Mouse (Mus musculus) limb, embryonic 13.5 days (tissue): ENCODE measurements at regions not wholly inside any gene's neighbourhood (a gene's known extent, or its start where the extent isn't known, plus 50 kb on each side); places are given as distances from the start of the nearest gene placed in this dataset.
"Not testable (repeated sequence)": the region's sequence is repeated elsewhere in the genome, so short reads cannot be mapped to it uniquely, and the experiment has no call there.

Experiments used
- ATAC-seq: fragments of 200-750 bp; cut with Nextera tagmentation; 2 replicates; pipeline ENCODE4 v1.8.0; 2017; ENCODE audit warnings: low read depth, moderate number of reproducible peaks, moderate TSS enrichment; ENCODE audit not compliant: low FRiP score
- H3K27ac ChIP-seq: fragments of 300-500 bp; sonication (generic); 2 replicates; pipeline ENCODE4 v1.5.1; 2015; ENCODE audit warnings: inconsistent platforms, mild to moderate bottlenecking, moderate library complexity
- H3K27me3 ChIP-seq: fragments of 300-500 bp; sonication (generic); 2 replicates; pipeline ENCODE4 v1.6.1; 2015; ENCODE audit warnings: mild to moderate bottlenecking, inconsistent platforms
- H3K36me3 ChIP-seq: fragments of 300-500 bp; sonication (generic); 2 replicates; pipeline ENCODE4 v1.6.1; 2015; ENCODE audit warnings: inconsistent platforms, mild to moderate bottlenecking, moderate library complexity
- H3K4me1 ChIP-seq: fragments of 300-500 bp; sonication (generic); 2 replicates; pipeline ENCODE4 v1.6.1; 2015; ENCODE audit warnings: inconsistent platforms
- H3K4me2 ChIP-seq: fragments of 300-500 bp; sonication (generic); replicated peaks from 2 replicates; pipeline ENCODE4 v1.6.1; 2015; ENCODE audit warnings: inconsistent platforms, mild to moderate bottlenecking, moderate library complexity
- H3K4me3 ChIP-seq: fragments of 300-500 bp; sonication (generic); 2 replicates; pipeline ENCODE4 v1.5.1; 2015; ENCODE audit warnings: moderate library complexity, mild to moderate bottlenecking, inconsistent platforms
- H3K9ac ChIP-seq: fragments of 300-500 bp; sonication (generic); 2 replicates; pipeline ENCODE4 v1.6.1; 2015; ENCODE audit warnings: mild to moderate bottlenecking, inconsistent platforms
- H3K9me3 ChIP-seq: fragments of 300-500 bp; sonication (generic); 2 replicates; pipeline ENCODE4 v1.6.1; 2016; ENCODE audit warnings: inconsistent platforms
- WGBS: fragments of 180-500 bp; shearing (Covaris S2); methylation state at CpG from one replicate; pipeline ENCODE4 v1.1.7; 2015; 5-methylcytosine and 5-hydroxymethylcytosine counted together

DNA sequence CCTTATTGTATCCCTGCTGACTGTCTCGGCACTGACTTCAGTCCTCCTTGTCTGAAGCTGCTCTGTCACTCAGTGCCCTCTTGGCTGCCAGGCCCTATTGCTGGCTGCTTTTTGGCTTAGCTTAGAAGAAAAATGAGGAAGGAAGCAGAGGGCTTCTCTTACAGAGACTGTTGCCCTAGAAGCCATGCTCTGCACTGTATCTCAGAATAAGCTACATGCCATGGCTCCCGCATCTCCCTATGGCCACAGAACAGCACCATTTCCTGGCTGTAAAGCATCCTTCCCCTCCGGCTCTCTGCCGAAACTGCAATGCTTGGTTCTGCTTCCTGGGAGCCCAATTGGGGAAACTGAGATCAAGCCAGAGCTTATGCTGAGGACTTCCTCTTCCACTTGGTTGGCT, 295.0 kb downstream of the 4933412E24Rik start:
- H3K27me3 ChIP-seq = no peaks in the 10 kb centered on the region
- no peaks in the 10 kb centered on the region for H3K4me1 ChIP-seq
- H3K9ac ChIP-seq = no peak overlapping the region
- H3K36me3 ChIP-seq = no peaks in the 10 kb centered on the region
- H3K4me3 ChIP-seq = no peak overlapping the region
- H3K27ac ChIP-seq = no peak overlapping the region
- WGBS = 90% methylated on average over 4 of the region's 4 CpGs
- no peaks in the 10 kb centered on the region for H3K9me3 ChIP-seq
- ATAC-seq = no peak
- H3K4me2 ChIP-seq = no peak overlapping the region

DNA sequence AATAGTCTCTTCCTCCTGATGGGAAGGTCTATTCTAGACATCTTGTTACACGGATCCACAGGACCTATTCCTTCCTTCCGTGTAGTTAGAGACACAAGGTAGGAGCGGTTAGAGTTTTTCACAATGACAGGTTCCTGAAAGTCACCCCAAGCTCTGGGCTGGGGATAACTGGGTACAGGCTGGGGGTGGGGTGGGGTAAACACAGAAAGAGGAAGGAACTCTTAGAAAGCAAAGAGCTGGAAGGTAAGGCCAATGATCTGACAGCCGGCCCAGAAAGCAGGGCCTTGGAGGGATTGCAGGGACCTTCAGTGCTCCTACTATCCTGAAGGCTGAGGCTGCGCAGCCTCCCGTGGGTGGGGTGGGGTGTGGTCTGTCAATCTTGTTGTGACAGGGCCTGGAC, 295.4 kb downstream of the 4933412E24Rik start:
- no peak overlapping the region for H3K4me2 ChIP-seq
- no peak overlapping the region for H3K9ac ChIP-seq
- H3K4me1 ChIP-seq = no peaks in the 10 kb centered on the region
- 82% methylated on average over 6 of the region's 6 CpGs for WGBS
- H3K9me3 ChIP-seq = no peaks in the 10 kb centered on the region
- ATAC-seq = no peak
- H3K36me3 ChIP-seq = no peaks in the 10 kb centered on the region
- H3K27ac ChIP-seq = no peak overlapping the region
- H3K27me3 ChIP-seq = no peaks in the 10 kb centered on the region
- no peak overlapping the region for H3K4me3 ChIP-seq

DNA sequence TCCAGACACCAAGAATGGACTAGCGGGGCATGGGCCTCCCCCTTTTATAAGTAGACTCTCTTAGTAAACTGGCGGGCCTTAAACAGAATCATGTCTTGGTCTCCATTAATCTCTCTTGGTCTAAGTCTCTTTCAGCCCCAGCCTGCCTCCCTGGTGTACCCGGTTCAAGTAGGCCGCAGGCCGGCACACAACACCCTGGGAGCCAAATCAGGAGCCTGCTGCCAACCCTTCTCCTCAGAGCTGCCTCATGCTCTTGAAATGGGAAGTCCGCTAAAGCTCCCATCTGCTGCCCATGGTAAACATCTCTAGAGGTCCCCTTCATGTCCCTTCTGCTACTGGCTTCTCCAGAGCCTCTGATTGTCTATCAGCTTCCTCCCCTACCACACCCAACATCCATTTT, 296.3 kb downstream of the 4933412E24Rik start:
- no peak overlapping the region for H3K4me3 ChIP-seq
- no peak overlapping the region for H3K4me2 ChIP-seq
- no peaks in the 10 kb centered on the region for H3K36me3 ChIP-seq
- H3K27me3 ChIP-seq = no peaks in the 10 kb centered on the region
- H3K9me3 ChIP-seq = no peaks in the 10 kb centered on the region
- no peak overlapping the region for H3K27ac ChIP-seq
- H3K4me1 ChIP-seq = no peaks in the 10 kb centered on the region
- ATAC-seq = no peak
- no peak overlapping the region for H3K9ac ChIP-seq
- 92% methylated on average over 6 of the region's 6 CpGs for WGBS

DNA sequence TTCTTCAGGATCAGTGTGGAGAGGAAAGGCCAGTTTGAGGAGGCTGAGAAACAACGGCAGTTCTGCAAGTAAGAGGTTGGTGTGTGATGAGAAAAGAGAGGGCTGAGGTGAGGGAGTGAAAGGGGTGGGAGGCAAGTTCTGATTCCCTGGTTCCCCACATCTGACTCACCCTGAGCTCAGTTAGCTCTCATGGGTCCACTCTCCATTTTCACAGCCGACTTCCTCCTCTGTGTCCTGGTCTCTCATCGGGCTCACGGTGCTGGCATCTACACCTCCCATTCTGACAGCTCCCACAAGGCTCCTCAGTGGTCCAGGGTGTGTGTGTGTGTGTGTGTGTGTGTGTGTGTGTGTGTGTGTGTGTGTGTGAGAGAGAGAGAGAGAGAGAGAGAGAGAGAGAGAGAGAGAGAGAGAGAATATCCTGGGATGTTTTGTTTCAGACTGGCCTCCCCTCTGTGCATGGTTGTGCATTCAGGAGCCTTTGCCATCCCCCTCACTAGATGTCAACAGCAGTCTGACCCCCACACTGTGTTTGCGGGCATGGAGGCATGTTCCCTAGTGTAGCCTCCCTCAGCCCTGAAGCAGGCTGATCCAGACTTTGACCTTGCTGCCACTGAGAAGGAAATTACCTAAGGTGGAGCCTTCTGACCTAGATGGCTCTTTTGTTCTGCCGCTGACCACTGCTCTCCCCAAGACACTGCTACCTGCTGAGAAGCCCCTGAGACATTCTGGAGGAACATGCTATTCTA, 296.9 kb downstream of the 4933412E24Rik start:
- H3K9me3 ChIP-seq, H3K4me2 ChIP-seq, H3K36me3 ChIP-seq, H3K4me1 ChIP-seq, H3K9ac ChIP-seq, H3K27ac ChIP-seq, ATAC-seq, H3K27me3 ChIP-seq, H3K4me3 ChIP-seq: not testable (repeated sequence)
- WGBS = 89% methylated on average over 6 of the region's 6 CpGs

DNA sequence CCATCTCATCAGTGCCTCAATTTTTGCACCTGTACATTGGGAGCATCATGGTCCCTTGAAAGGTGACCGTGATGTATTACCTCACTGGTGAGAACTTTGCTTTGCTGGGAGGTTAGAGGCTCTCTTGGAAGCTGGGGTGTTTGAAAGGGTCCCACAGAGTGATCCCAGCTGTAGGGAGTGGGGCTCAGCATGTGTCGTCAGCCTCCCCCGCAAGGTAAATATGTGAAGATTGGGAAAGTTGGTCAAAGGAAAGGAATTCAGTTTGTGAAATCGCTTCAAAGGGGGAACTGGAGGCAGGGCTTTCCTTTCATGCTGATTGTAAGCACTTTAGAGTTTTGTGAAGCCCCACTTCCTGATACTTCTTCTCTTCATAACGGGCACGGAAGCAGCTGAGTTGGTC, 299.5 kb downstream of the 4933412E24Rik start:
- Histone ChIP-seq H3K9ac (no peak overlapping the region), H3K27me3 (no peaks in the 10 kb centered on the region), H3K9me3 (no peaks in the 10 kb centered on the region), H3K4me2 (no peak overlapping the region), H3K4me3 (no peak overlapping the region), H3K36me3 (no peaks in the 10 kb centered on the region), H3K4me1 (peaks cover 10% of the 10 kb centered on the region), H3K27ac (no peak overlapping the region)
- 75% methylated on average over 6 of the region's 6 CpGs for WGBS
- no peak for ATAC-seq

DNA sequence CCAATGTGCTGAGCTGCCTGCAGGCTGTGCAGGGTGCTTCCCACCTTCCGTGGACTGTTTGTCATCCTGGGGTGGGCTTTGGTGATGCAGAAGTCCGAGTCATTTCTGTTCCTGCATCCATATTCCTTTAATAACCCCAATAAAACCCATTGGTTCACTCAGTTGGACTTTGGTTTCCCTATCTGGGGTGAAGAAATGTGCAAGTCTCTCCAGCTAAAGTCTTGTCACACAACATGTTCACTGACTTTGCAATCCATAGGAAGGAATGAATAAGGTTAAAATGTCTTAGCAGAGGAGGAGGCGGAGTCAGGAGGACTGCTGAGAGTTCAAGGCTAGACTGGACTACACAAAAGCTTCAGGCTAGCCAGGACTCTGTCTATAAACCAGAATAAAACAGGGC, 300.5 kb downstream of the 4933412E24Rik start:
- Histone ChIP-seq H3K4me3 (no peak overlapping the region), H3K9me3 (no peaks in the 10 kb centered on the region), H3K9ac (no peak overlapping the region), H3K27me3 (no peaks in the 10 kb centered on the region), H3K27ac (no peak overlapping the region), H3K36me3 (no peaks in the 10 kb centered on the region), H3K4me1 (peaks cover 10% of the 10 kb centered on the region), H3K4me2 (no peak overlapping the region)
- WGBS = 81% methylated on average over 3 of the region's 3 CpGs
- ATAC-seq = no peak

DNA sequence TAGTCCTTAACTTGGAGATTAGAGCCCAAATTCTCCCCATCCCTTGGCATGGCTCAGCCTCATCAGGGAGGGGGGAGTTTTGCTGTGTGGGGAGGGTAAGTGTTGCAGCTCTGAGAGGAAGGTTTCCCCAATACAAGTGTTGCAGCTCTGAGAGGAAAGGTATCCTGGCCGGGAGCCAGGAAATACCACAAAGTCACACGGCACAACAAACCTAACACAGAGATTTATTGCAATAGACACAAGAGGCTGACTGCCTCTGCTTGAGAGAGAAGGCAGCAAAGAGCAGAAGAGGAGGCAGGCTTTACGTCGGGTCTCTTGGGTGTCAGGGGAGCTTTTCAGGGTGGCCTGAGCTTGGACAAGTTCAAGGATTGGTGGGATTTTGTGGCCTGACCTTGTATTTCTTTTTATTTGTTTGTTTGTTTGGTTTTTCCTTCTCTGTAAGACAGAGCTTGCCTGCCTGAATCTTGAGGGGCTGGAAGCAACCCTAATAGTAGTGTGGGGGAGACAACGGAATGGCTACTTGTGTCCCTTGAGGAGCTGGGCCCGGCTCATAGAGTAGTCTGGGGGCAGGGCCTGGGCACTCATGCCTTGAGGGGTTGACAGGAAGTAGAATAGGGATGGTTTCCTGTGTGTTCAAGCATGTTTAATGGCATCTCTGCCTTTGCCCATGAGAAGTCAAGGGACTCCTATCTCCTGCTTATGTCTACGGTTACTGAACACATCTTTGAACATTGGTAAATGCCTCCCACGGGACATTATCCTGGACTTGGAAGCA, 302.3 kb downstream of the 4933412E24Rik start:
- Histone ChIP-seq H3K36me3 (no peaks in the 10 kb centered on the region), H3K27ac (no peak overlapping the region), H3K27me3 (no peaks in the 10 kb centered on the region), H3K9me3 (no peaks in the 10 kb centered on the region), H3K4me2 (no peak overlapping the region), H3K4me1 (peaks cover 10% of the 10 kb centered on the region), H3K4me3 (no peak overlapping the region), H3K9ac (no peak overlapping the region)
- no peak for ATAC-seq
- WGBS = 55% methylated on average over 8 of the region's 8 CpGs

DNA sequence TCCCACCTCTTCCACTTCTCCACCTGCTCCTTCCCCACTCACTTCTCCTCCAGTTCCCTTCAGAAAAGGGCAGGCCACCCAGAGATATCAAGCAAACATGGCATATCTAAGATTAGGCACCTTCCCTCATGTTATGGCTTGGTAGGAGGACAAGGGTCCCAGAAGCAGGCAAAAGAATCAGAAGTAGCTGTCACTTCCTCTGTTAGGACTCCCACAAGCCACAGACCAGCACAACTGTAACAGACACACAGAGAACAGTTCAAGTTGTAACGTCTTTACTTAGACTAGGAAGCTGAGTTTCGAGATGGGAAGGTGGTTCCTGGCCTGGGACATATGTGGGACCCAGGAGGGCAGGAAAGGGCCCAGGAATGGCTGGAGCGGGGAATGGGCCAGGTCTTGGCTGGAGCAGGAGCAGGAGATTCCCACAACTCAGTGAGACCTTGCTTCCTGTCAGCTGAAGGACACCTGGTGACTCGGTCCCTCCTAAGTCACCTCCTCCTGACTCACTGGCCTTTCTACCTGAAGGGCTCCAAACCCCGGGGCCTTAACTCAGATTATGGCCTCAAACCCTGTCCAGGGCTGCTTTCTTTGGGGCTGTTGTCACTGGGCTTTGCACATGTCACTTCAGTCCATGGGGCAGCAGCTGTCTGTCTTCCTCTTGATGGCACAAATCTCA, 304.2 kb downstream of the 4933412E24Rik start:
- Histone ChIP-seq H3K4me2 (no peak overlapping the region), H3K9ac (no peak overlapping the region), H3K4me1 (peaks cover 10% of the 10 kb centered on the region), H3K36me3 (no peaks in the 10 kb centered on the region), H3K27ac (no peak overlapping the region), H3K9me3 (no peaks in the 10 kb centered on the region), H3K4me3 (no peak overlapping the region), H3K27me3 (no peaks in the 10 kb centered on the region)
- WGBS = 72% methylated on average over 5 of the region's 5 CpGs
- no peak for ATAC-seq

DNA sequence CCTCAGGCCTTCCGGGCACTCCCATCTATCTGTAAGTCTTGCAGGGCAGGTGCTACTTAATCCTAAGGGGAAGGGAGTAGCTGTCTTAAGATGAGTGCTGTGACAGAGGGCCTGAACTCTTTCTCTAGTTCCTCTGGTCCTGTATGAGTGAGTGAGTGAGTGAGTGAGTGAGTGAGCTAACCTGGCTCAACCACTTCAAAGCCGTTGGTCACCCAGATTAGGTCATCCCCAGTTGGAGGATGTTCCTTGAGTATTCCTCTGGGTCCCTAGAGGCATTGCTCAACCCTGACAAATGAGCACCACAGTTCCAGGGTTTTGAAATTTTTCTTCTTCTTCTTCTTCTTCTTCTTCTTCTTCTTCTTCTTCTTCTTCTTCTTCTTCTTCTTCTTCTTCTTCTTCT, 306.5 kb downstream of the 4933412E24Rik start:
- H3K9me3 ChIP-seq = no peaks in the 10 kb centered on the region
- no peak overlapping the region for H3K4me2 ChIP-seq
- no peak overlapping the region for H3K9ac ChIP-seq
- H3K27ac ChIP-seq = no peak overlapping the region
- H3K4me3 ChIP-seq = no peak overlapping the region
- no peaks in the 10 kb centered on the region for H3K27me3 ChIP-seq
- H3K4me1 ChIP-seq = peaks cover 10% of the 10 kb centered on the region
- WGBS = 74% methylated on average over 2 of the region's 2 CpGs
- no peaks in the 10 kb centered on the region for H3K36me3 ChIP-seq
- no peak for ATAC-seq

DNA sequence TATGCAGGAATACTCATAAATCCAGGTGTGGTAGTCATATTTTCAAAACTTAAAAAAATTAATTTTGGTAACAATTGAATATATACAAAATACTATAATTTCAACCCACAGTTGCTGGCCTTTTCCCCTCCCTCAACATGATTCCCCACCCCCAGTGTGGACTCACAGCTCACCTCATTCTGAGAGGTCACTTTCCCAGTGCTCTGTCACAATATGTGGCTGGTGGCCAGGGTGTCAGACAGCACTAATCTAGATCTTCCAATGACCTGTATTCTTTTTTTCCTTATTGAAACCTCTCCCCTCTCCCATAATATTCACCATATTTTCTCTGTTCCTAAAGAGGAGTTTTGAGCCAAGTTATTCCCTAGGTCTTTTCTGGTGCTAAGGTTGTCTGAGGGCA, 308.0 kb downstream of the 4933412E24Rik start:
- Histone ChIP-seq H3K4me2 (no peak overlapping the region), H3K27ac (no peak overlapping the region), H3K4me1 (no peaks in the 10 kb centered on the region), H3K4me3 (no peak overlapping the region), H3K36me3 (no peaks in the 10 kb centered on the region), H3K27me3 (no peaks in the 10 kb centered on the region), H3K9ac (no peak overlapping the region), H3K9me3 (no peaks in the 10 kb centered on the region)
- no peak for ATAC-seq

DNA sequence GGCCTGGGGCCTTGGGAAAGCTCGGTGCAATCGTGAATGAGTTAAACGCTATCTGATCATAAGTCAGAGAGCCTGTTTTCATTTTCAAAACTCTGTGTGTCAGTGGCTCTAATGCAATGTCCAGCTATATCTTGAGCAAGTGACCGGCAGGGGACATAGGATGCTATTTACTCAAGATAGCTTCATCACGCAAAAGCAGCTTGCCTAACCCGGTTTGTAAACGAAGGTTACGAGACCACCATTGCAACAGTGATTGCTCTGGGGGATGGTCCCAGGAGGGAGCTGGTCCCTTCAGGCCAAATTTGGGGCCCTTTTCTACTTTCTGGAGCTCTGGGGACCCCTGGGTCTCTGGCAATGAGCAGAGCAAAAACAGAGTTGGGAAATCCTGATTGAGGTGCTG, 309.3 kb downstream of the 4933412E24Rik start:
- WGBS = 80% methylated on average over 8 of the region's 8 CpGs
- H3K27me3 ChIP-seq = no peaks in the 10 kb centered on the region
- no peaks in the 10 kb centered on the region for H3K36me3 ChIP-seq
- no peak overlapping the region for H3K4me2 ChIP-seq
- H3K9ac ChIP-seq = no peak overlapping the region
- no peak overlapping the region for H3K27ac ChIP-seq
- ATAC-seq = no peak
- no peaks in the 10 kb centered on the region for H3K4me1 ChIP-seq
- no peaks in the 10 kb centered on the region for H3K9me3 ChIP-seq
- no peak overlapping the region for H3K4me3 ChIP-seq
